Mouse (Mus musculus) WW6 (cell line): Measurements from ENCODE around the gene Cx3cl1.

Experiments
- DNase-seq: peaks from one replicate; pipeline ENCODE4 v3.0.0-alpha.2; 2013; ENCODE audit warnings: low read depth, low spot score

The Cx3cl1 gene

GRCm38 (mm10) chr8:94801293-94802095 lies 29.7 kb downstream of the Cx3cl1 start:
- no peak for DNase-seq

- no peak for DNase-seq
Observed at GRCm38 (mm10) chr8:94802375-94802774, 30.6 kb downstream of the Cx3cl1 start.

DNA sequence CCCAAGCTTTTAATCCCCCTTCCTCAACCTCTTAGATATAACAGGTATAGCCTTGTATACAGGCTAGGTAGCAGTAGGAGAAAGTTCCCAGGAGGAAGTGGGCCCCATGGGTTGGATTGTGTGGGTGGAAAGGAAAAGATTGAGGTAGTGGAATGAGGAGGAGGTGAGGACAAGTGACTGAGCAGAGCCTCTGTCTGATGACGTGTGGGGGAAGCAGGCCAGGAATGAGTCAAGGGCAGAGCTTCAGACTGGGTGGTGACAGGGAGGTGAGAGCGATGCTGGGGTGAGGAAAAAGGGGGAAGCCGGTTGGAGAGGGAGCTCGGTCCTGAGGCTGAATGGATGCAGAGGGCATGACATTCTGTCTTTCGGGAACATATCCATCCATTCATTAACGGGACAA lies 31.7 kb downstream of the Cx3cl1 start:
- no peak for DNase-seq

DNA sequence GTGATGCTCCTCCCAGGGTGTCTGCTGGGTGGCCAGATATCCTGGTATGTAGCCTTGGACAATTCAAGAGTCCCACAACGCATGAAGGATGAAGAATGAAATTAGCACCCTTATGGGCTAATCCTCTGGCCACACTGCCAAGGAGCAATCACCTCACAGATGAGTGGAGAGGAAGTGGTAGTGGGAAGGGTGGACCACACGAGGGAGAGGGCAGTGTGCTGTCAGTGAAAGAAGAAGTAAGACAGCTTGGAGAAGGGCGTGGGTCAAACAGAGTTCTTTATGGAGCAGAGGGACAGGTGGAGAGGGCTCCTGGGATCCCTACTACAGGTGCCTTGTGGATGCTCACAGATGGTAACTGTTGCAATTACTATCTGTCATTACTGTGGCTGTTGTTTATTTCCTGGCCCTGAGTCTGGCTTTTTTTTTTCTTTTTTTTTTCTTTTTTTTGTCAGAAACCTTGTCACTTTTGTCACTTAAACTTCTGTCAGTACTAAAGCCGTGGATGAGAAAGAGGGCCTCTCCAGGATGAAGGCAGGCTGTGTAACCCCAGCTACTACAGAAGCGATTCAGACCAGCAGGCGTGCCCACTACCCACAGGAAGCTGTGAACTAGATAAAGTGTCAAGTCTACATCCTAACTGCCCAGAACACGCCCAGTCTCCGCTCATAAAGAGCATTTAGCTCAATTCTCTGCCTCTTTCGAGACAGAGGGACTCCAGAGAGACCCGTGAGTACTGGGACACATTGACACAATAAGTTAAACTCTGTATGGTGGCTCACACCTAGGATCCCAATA lies 32.9 kb downstream of the Cx3cl1 start:
- DNase-seq: no peak

- DNase-seq: no peak
Observed at GRCm38 (mm10) chr8:94805811-94806210, 34.0 kb downstream of the Cx3cl1 start.

- no peak for DNase-seq
Observed at GRCm38 (mm10) chr8:94807506-94807905, 35.7 kb downstream of the Cx3cl1 start.

DNA sequence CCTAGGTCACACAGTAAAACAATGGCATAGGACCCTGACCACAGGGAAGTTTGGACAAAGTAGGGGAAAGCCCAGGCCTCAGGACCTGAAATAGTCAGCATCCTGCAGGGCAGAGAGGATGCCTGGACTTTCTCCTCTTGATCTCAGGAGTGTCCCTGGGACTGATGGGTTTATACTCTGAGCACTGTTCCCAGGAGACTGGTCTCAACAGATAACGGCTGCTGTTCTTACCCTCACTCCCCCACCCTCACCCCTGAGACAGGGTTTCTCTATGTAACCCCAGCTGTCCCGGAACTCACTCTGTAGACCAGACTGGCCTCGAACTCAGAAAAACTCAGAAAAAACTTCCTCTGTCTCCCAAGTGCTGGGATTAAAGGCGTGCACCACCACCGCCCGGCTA lies 36.6 kb downstream of the Cx3cl1 start:
- DNase-seq: no peak

GRCm38 (mm10) chr8:94810153-94810552 lies 38.3 kb downstream of the Cx3cl1 start, which contains the start of gene Ccl17:
TSS of gene Ccl17 (plus strand) at chr8:94810453.
- no peak for DNase-seq

DNA sequence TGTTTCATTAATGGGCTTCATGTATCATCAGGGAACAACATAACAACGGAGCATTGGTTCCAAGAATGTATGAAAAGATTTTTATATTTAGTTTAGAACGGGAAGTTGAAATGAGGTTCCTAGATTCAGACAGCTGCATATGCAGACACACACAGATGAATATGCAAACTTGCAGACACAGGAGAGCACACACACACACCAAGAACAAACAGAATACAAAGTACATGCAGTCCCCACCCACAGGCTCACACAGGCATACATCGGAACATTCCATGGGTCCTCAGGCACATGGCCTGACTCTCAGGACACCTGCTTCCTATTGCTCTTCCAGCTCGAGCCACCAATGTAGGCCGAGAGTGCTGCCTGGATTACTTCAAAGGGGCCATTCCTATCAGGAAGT lies 39.0 kb downstream of the Cx3cl1 start:
- no peak for DNase-seq

DNA sequence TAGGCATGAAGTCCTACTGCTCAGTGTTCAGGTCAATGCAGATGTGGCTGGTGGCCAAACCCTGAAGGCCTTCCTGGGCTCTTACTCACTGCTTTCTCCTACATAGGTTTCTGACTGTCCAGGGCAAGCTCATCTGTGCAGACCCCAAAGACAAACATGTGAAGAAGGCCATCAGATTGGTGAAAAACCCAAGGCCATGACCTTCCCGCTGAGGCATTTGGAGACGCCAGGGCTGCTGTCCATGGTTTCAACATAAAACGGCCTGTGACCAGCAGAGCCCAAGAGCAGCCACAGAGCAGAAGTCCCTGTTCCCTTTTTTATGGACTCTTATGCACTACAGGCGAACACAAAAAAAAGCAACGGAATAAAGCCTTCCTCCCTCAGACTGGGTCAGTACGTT lies 39.8 kb downstream of the Cx3cl1 start:
- DNase-seq: no peak

DNA sequence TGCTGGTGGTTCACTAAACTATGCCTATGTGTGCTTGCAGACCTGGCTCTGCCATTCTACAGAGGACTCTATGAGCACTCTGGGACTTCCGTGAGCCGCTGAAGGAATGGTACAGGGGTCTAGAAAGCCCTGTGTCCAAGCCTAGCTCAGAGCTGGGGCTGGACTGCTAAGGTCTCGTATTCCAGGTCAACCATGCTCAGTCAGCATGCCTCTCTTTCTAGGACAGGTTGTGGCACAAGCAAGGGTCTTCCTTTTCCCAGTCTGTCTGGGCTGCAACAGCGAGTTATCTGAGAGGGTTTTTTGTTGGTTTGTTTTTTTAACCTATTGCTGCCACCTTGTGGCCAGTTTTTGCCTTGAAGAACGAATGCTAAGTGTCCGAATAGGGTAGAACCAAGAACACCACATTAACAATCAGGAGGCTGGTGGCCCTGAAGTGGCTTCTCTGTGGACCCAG lies 40.9 kb downstream of the Cx3cl1 start:
- peak; percentile 73 for DNase-seq

DNA sequence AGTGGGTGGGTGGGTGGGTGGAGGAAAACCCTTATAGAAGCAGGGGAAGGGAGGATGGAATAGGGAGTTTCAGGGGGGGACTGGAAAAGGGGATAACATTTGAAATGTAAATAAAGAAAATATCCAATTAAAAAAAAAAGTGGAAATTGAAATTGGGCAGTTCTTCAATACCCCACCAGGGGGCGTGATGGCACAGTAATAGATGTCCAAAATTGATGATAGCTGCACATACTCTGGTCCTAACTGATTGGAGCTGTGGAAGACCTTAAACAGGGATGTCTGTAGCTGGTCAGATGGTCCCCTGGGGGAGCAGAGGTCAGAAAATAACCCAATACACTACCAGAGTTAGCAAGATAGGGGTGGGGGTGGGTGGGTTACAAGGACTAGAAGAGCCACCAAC lies 42.7 kb downstream of the Cx3cl1 start:
- no peak for DNase-seq

DNA sequence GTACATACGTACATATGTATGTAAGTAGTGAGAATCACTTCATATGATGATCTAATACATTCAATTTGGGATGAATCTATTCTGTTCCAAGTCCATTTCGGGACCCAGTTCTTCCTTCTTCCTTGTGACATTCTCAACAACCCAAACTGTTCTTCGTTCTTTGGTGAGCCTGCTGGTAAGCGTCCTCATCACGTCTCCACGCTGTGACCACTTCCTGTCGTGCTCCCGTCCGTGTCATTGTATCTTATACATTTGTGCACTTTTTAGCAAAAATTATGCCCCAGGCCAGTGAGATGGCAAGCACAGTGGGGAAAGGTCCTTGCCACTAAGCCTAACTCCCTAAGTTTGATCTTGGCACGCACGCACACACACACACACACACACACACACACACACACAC lies 46.1 kb downstream of the Cx3cl1 start:
- no peak for DNase-seq

DNA sequence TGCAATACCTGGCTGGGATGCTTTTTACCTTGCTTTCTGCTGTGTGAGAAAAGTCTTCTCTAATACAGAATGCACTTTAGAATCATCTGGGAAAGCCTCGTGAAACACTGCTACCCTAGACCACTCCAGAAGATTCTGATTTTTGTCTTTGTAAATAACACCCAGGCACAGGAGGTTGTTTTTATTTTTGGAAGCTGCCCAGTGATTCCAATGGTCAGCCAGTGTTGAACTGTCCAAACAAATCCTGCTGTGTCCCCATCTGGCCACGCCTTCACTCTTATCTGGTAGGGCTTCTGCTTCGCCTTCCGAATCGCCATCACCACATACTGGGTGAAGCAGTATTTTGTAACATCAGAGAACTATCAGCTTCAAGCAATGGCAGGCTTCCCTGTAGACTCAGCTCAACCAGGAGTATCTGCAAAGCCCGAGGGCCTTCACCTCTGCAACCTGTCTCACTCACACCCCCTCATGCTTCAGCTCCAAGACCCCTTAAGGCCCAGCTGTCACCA lies 47.9 kb downstream of the Cx3cl1 start:
- DNase-seq: no peak

DNA sequence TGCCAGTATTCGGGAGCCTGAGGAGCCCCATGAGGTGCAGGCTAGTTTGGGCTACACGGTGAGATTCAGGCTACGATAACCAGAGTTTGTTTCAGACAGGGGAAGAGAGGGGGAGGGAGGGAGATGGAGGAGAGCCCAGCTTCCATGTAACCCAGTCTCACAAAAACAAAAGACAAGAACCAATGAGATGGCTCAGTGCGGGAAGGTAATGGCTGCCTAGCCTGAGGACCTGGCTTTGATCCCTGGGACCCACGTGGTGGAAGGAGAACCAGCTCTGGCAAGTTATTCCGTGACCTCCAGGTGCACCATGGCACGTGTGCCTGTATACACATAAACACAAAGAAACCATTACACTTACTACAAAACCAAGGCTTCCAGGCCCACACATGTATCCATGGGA lies 48.7 kb downstream of the Cx3cl1 start:
- no peak for DNase-seq

DNA sequence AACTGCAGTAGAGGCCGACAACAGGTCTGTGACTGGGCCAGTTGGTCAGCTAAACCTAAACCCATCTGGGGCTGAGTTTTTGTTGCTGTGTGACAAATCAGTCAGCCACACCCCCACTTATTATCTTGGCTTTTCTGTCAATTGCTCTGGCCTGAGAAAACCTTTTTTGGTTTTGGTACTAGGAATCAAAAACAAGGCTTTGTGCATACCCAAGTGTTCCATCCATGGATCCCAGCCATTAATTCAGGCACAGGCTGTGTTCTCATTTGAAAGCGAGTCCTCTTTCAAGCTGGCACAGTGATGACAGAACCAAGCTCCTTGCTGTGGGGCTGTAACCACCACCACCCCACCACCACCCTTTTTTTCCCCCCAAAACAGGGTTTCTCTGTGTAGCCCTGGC lies 49.6 kb downstream of the Cx3cl1 start:
- no peak for DNase-seq

DNA sequence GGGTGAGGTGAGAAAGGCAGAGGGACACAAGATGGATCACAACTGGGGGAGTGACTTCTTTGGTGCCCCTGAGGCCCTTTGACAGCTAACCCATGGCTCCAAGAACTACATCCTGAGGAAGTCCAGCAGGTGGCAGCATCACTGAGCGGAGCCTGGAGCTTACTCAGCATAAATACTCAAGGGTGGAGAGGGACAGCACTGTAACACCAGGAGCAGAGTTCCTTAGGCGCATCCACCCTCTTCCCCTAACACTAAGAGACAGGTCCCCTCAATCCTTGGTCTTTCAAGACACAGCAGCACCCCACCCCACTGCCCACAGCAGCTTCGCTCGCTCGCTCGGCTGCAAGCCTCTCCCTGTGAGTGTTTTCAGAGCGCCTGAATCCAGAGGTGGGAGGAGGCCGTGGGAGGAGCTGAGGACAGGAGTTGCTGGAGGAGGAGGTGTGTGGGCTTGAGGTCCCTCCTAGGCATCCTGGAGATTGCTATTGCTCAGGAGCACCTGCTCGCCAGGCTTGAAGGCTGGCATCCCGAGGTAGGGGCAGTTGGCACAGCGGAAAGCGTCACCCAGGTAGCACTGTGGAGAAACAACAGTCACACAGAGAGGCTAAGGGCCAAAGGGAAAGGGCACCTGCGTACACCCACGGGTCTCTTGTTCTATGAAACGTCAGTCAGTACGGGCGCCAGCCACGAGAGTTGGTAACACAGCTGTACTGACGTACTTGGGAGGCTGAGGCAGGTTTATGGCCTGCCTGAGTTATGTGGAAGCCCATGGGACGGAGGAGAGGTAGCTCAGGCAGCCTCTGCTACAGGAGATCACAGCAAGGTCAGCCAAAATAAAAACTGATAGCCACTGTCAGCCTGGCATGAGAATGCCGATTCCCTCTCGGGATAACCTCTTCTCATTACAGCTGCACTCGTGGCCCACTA lies 51.1 kb downstream of the Cx3cl1 start:
- DNase-seq: peak; percentile 65

DNA sequence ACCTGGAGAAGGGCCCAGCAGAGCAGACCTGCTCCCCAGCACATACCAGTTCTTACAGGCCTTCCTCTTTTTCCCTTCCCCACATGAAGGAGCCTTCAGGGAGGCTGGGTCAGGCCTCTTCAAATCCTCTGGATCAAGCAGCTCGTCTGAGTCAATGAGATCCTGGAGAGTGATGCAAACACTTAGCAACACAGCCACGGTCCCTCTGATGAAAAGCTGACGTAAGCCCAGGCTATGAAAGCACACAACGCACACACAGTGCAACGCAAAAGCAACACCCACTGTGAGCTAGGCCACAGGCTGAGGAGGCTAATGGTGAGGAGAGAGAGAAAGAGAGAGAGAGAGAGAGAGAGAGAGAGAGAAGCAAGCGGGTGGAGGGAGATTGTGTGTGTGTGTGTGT lies 53.4 kb downstream of the Cx3cl1 start:
- no peak for DNase-seq

DNA sequence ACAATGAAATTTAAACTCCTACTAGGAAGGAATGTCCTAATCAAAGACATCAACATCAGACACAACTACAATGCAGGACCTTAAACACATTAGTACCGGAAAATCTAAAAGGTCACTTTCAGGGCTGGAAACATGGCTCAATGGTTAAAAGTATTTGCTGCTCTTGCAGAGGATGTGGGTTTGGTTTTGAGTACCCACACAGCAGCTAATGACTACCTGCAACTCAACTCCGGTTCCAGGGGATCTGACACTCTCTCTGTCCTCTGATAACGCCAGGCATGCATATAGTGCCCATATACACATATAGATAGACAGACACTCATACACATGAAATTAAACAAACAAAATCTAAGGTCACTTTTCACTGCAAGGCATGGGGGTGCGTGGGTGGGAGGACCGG lies 54.4 kb downstream of the Cx3cl1 start:
- DNase-seq: no peak

DNA sequence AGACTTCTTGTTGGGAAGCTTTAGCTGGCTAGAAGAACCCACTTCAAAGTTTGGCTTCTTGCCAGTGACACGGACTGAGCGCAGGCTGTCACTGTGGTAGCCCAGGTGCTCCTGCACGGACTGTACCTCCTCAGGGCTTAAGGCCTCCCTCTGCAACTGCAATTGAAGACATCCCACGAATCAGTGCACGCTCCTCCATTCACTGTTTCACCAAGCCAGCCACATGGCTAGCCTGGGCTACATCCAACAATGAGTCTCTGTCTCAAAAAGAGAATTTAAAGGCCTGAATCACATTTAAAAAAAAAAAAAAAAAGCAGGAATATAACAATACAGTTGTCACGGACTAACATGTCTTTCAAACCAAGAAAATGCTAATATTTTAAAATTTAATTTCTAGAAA lies 56.5 kb downstream of the Cx3cl1 start:
- no peak for DNase-seq
